Mouse (Mus musculus) lung, adult 2 months (tissue): Measurements from ENCODE around the gene Pkp4. TPM values are rescaled to one million over a fixed set of nuclear protein-coding genes. Genes with fewer than 3 reads are reported as not detected.

Experiments
- DNase-seq: peaks from one replicate; pipeline ENCODE4 v3.0.0; 2022
- H3K4me1 ChIP-seq: fragments of 200-500 bp; 2 replicates; pipeline ENCODE4 v1.6.1; 2011; ENCODE audit warnings: low read length; ENCODE audit not compliant: control insufficient read depth, insufficient read depth
- H3K4me3 ChIP-seq: fragments of 200-500 bp; replicated peaks from 2 replicates; pipeline ENCODE3; 2011; ENCODE audit warnings: low read depth, mild to moderate bottlenecking, control low read depth, low read length; ENCODE audit errors: extremely low read depth
- CTCF ChIP-seq: fragments of 200-500 bp; IDR thresholded peaks from 2 replicates; pipeline ENCODE4 v1.5.1; 2011; ENCODE audit warnings: mild to moderate bottlenecking, low read length, control low read depth; ENCODE audit not compliant: insufficient read depth
- POLR2A ChIP-seq: fragments of 200-500 bp; IDR thresholded peaks from 2 replicates; pipeline ENCODE4 v1.6.1; 2011; ENCODE audit warnings: low read depth, mild to moderate bottlenecking, control low read depth, low read length, borderline replicate concordance; ENCODE audit errors: extremely low read depth
- WGBS: fragments of 180-500 bp; shearing (Covaris S2); methylation state at CpG from one replicate; pipeline ENCODE4 v1.1.7; 2018; 5-methylcytosine and 5-hydroxymethylcytosine counted together
- polyA plus RNA-seq: library from polyadenylated mRNA; depleted of rRNA; stranded (reverse); fragments of >200 nt; gene quantifications from 2 replicates; pipeline ENCODE4 v1.2.3, GENCODE M21; 2012

Gene Pkp4
- polyA plus RNA-seq, 1 experiment = 76.2 TPM

DNA sequence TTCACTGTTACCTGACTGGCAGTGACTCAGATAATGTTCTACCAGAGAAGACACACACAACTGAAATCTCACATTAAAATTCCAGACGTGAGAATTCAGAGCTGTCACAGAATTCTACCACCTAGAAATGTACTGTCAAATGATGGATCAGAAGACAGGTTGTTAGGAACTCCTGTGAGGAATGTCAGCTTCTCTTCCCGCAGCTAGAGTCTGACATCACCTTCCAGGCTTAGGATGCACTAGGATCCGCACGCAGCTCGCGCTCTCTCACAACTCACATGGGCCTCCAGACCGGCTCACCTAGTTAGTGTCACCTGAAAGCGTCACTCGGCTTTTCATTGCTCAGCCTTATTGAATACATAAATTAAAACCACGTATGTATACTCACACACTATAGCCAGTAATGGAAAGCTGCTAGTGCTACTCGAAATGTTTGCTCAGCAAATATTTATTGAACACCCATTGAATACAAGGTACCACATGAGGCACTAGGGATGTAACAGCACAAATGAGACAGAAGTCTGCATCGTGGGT lies 142.9 kb downstream of the Pkp4 start:
- H3K4me3 ChIP-seq = no peak overlapping the region
- no peak for DNase-seq
- 76% methylated on average over 12 of the region's 12 CpGs for WGBS
- TF ChIP-seq CTCF = no peak
- TF ChIP-seq POLR2A = no peak
- H3K4me1 ChIP-seq = no peaks in the 10 kb centered on the region

DNA sequence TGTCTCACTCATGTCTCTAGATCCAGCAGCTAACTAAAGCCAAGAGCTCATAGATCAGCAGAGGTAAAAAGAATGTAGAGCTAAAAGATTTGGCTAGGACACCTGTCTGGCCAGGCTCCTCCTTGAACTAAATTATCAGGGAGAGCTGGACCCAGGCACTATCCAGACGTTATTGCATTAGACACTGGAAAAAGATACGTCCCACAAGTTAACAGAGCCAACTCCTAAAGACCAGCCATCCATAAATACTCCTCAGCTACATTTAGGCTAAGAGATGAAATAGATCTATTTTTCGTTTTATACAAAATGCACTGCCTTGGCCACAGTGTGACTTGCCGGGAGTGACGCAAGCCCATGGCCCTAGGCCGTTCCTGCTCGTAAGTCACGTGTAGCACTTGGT lies 146.7 kb downstream of the Pkp4 start:
- DNase-seq = no peak
- Histone ChIP-seq H3K4me1 (no peaks in the 10 kb centered on the region), H3K4me3 (no peak overlapping the region)
- 89% methylated on average over 8 of the region's 8 CpGs for WGBS
- TF ChIP-seq POLR2A = no peak
- no peak for TF ChIP-seq CTCF

DNA sequence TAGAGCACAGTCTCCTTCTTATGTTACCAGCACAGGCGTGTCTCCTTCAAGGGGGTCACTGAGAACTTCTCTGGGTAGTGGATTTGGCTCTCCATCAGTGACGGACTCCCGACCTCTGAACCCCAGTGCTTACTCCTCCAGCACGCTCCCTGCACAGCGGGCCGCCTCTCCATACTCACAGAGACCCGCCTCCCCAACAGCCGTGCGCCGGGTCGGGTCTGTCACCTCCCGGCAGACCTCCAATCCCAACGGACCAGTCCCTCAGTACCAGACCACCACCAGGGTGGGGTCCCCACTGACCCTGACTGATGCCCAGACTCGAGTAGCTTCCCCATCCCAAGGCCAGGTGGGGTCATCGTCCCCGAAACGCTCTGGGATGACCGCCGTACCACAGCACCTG lies 147.4 kb downstream of the Pkp4 start:
- 91% methylated on average over 19 of the region's 19 CpGs for WGBS
- Histone ChIP-seq H3K4me3 (no peak overlapping the region), H3K4me1 (no peaks in the 10 kb centered on the region)
- TF ChIP-seq POLR2A = no peak
- no peak for TF ChIP-seq CTCF
- DNase-seq = no peak

DNA sequence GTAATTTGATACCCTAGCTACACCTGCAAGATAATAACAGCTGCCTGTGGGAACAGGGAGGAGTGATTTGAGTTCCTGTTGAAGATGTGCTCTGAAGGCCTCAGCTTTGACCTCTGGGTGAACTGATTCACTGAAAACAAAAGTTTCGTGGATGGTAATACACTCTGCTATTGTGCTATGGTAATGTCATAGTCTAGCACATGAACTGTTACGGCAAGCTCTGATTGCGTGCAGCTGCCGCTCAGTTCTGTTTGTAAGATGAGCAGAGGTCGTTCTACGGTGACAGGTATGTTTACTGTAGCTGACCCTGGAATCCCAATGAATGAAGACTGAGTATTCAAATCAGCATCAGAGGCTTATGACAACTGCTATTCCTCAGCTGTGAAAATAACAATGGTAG lies 152.6 kb downstream of the Pkp4 start:
- TF ChIP-seq CTCF (no peak), POLR2A (no peak)
- H3K4me3 ChIP-seq = no peak overlapping the region
- DNase-seq = no peak
- WGBS = 78% methylated on average over 6 of the region's 6 CpGs
- no peaks in the 10 kb centered on the region for H3K4me1 ChIP-seq

DNA sequence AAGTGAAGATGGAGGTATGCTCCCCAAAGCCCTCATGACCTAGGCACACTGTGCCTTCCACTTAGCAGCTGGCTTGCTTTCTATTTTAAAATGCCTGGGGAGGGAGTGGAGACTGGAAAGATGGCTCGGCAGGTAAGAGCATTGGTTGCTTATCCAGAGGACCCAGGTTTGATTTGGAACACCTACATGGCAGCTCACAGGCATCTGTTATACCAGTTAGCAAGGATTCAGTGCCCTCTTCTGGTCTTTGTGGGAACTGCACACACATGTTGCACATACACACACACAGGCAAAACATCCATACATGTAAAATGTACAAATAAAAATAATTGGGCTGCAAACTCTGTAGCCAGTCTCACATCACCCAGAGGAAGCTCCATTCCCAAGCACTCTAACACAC lies 158.0 kb downstream of the Pkp4 start:
- TF ChIP-seq CTCF (no peak), POLR2A (no peak)
- DNase-seq = no peak
- no peak overlapping the region for H3K4me3 ChIP-seq
- WGBS = 98% methylated on average over 1 of the region's 1 CpGs
- no peaks in the 10 kb centered on the region for H3K4me1 ChIP-seq

DNA sequence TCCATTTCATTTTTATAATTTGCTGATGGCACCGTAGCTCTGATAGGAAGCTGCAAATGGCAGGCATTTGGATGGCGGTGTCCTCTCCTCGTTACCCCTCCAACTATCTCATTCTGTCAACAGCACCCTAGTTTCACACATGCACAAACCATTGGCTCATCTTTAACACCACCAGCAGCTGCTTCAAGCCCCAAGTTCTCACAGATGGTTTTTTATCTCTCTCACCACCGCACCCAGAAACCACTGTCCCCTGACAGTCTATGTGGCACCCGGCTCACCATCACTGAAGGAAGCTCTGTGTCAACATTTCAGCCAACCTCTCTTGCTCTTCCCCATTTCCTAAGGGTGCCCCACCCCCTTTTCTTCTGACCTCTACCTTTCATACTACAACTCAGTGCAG lies 167.3 kb downstream of the Pkp4 start:
- WGBS = 90% methylated on average over 5 of the region's 5 CpGs
- TF ChIP-seq CTCF (no peak), POLR2A (no peak)
- no peak overlapping the region for H3K4me3 ChIP-seq
- no peak for DNase-seq
- H3K4me1 ChIP-seq = no peaks in the 10 kb centered on the region

DNA sequence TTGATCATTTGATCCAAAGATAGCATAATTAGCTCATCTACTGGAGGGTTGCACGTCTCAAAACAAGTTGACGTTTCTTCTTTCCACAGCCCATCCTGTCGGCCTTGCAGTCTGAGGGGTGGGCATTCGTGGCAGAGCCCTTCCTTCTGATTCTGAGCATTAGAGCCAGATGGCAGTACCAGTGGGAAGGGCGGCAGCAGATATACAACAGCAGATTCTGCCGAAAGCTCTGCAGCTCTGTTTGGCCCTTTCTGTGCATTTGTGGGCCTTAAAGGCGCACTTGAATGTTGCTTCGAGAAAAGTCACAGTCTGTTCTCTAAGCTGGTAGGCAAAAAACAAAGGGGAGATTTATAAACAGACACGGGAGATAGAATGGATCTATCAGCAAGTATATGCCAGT lies 170.4 kb downstream of the Pkp4 start:
- no peak overlapping the region for H3K4me3 ChIP-seq
- H3K4me1 ChIP-seq = no peaks in the 10 kb centered on the region
- no peak for DNase-seq
- WGBS = 89% methylated on average over 9 of the region's 9 CpGs
- no peak for TF ChIP-seq POLR2A
- no peak for TF ChIP-seq CTCF

DNA sequence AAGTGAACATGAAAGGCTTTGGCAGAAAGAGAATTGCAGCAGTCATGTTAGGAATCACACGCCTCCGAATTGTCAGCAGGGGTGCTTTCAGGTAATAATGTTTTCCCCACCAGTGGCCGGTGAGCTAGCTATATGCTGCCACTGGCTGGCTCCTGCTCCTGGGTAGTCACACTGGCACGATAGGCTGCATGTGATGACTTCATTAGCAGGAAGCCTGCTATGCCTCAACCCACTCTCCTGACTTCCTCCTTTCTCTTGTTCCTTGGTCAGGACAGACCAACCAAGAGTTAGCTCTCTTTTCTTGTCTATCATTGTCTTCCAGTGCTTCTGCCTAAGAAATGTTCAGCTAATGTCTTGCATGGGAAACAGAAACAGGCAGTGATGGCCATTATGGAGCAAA lies 171.9 kb downstream of the Pkp4 start:
- H3K4me3 ChIP-seq = no peak overlapping the region
- TF ChIP-seq POLR2A (no peak), CTCF (no peak)
- no peaks in the 10 kb centered on the region for H3K4me1 ChIP-seq
- WGBS = 90% methylated on average over 4 of the region's 4 CpGs
- DNase-seq = no peak

DNA sequence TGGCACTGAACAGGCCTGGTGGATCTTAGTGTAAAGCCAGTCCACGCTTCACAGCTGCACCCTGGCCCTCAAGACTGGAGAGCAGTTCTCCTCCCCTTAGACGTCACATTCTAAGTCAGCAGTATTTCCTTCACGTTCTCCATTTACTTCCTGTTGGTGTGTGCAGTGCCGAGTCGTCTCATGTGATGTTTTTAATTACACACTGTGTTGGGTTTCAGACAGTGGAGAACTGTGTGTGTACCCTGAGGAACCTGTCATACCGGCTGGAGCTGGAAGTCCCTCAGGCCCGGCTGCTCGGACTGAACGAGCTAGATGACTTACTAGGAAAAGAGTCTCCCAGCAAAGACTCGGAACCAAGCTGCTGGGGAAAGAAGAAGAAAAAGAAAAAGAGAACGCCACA lies 177.9 kb downstream of the Pkp4 start:
- TF ChIP-seq POLR2A = no peak
- no peak for TF ChIP-seq CTCF
- H3K4me1 ChIP-seq = no peaks in the 10 kb centered on the region
- no peak for DNase-seq
- no peak overlapping the region for H3K4me3 ChIP-seq
- 59% methylated on average over 11 of the region's 11 CpGs for WGBS

DNA sequence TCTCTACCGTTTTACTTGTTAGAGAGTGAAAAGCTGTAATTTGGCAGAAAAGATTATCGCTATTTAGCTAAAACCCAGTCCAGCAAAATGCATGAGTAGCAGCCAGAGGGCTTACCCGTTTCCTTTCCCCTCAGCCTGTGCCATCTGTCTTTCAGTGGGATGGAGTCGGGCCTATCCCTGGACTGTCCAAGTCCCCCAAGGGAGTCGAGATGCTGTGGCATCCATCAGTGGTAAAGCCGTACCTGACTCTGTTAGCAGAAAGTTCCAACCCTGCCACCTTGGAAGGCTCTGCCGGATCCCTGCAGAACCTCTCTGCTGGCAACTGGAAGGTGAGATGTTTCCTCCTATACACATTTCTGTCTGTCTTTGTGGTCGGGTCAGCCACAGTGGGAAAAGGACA lies 178.3 kb downstream of the Pkp4 start:
- 86% methylated on average over 8 of the region's 8 CpGs for WGBS
- Histone ChIP-seq H3K4me1 (no peaks in the 10 kb centered on the region; the same call in 1 of the 2 replicates), H3K4me3 (no peak overlapping the region)
- DNase-seq = no peak
- TF ChIP-seq POLR2A = no peak
- TF ChIP-seq CTCF = no peak
